Mouse (Mus musculus) bone marrow, adult 2 months (tissue): ENCODE data around the gene Zbtb12. TPM values are rescaled to one million over a fixed set of nuclear protein-coding genes. Genes with fewer than 3 reads are reported as not detected.

Source experiments
- H3K27ac ChIP-seq: fragments of 200-500 bp; 2 replicates; pipeline ENCODE4 v1.5.1; 2012; ENCODE audit warnings: low read depth, mild to moderate bottlenecking, control low read depth, inconsistent platforms, low read length; ENCODE audit not compliant: control insufficient read depth, poor library complexity, insufficient read depth
- H3K4me1 ChIP-seq: fragments of 200-500 bp; 2 replicates; pipeline ENCODE4 v1.6.1; 2011; ENCODE audit warnings: low read length; ENCODE audit not compliant: control insufficient read depth, insufficient read depth
- H3K4me3 ChIP-seq: fragments of 200-500 bp; replicated peaks from 2 replicates; pipeline ENCODE3; 2011; ENCODE audit warnings: mild to moderate bottlenecking, low read depth, low read length, control low read depth; ENCODE audit not compliant: control insufficient read depth
- CTCF ChIP-seq: fragments of 200-500 bp; IDR thresholded peaks from 2 replicates; pipeline ENCODE4 v1.5.1; 2011; ENCODE audit warnings: low read length, control low read depth; ENCODE audit not compliant: control insufficient read depth, insufficient read depth
- POLR2A ChIP-seq: fragments of 200-500 bp; IDR thresholded peaks from 2 replicates; pipeline ENCODE4 v1.6.1; 2011; ENCODE audit warnings: low read depth, mild to moderate bottlenecking, control low read depth, low read length, borderline replicate concordance; ENCODE audit not compliant: control insufficient read depth
- WGBS: fragments of 180-500 bp; shearing (Covaris S2); methylation state at CpG from one replicate; pipeline ENCODE4 v1.1.7; 2018; 5-methylcytosine and 5-hydroxymethylcytosine counted together
- polyA plus RNA-seq: library from polyadenylated mRNA; stranded (reverse); fragments of >200 nt; gene quantifications from 2 replicates; pipeline ENCODE4 v1.2.4, GENCODE M21; 2011; ENCODE audit warnings: low replicate concordance; ENCODE audit not compliant: missing spikeins, insufficient read depth, insufficient read length

The Zbtb12 gene
- polyA plus RNA-seq, 1 experiment = 5.7 TPM

DNA sequence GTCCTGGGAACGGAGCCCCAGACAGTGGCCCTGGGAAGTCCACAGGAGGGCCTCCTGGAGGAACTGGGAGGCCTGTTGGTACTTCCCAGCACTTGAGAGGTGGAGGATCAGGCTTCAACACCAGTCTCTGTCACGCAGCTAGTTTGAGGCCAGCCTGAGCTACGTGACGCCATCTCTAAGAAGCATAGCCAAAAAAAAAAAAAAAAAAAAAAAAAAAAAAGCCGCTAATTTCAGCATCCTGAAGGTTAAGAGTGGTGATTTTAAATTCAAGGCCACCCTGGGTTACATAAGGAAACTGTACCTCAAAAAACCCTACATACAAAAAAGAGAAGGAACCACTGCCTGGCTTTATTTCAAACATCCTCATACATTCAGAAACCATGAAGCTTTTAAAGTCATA, 45.0 kb downstream of the Zbtb12 start:
- TF ChIP-seq CTCF (no peak), POLR2A (no peak)
- Histone ChIP-seq H3K27ac (no peak overlapping the region), H3K4me3 (no peak overlapping the region), H3K4me1 (no peaks in the 10 kb centered on the region; the same call in 1 of the 2 replicates)
- 32% methylated on average over 5 of the region's 5 CpGs for WGBS

DNA sequence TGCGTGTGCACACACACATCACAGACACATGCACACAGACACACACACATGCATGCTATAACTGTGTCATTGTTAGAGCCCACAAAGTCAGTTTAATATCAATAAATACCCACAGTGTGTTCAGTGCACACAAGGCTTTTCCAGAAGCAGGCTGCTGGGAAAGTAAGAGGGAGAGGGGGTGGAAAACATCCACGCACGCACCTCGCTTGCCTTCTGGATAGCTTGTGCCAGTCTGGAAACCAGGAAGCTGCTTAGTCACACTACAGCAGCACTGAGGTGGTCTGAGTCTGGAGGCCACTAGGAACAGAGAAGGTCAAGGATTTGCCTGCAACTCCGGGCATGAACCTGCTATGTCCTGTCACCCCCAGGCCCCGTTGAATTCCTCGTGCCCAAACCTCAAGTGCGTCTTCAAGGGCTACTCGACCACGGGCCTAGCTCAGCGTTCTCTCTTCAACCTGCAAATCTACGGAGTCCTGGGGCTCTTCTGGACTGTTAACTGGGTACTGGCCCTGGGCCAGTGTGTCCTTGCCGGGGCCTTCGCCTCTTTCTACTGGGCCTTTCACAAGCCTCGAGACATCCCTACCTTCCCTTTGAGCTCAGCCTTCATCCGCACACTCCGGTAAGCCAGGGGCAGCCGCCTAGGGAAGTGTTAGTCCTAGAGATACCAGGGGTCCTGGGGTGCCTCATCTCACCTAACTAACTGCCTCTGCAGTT, 48.2 kb downstream of the Zbtb12 start:
- Histone ChIP-seq H3K4me3 (no peak overlapping the region), H3K27ac (no peak overlapping the region), H3K4me1 (no peaks in the 10 kb centered on the region; the same call in 1 of the 2 replicates)
- WGBS = 89% methylated on average over 18 of the region's 18 CpGs
- TF ChIP-seq POLR2A (no peak), CTCF (no peak)

DNA sequence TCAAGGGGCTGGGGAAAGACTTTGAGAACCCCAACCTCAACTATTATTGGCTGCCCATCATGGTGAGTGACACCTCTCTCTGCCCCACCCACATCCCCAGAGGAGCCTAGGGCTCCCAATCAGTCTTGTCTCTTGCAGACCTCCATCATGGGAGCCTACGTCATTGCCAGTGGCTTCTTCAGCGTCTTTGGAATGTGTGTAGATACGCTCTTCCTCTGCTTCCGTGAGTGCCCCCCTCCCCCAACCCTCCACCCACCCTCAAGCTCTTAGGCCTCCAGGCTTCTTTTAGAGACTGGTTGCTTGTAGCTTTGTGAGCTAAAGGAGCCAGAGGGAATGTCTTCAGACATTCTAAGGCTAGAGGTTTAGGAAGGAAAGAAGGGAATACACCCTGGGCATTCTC, 49.6 kb downstream of the Zbtb12 start:
- 85% methylated on average over 4 of the region's 4 CpGs for WGBS
- TF ChIP-seq POLR2A (no peak), CTCF (no peak)
- no peaks in the 10 kb centered on the region; the same call in 1 of the 2 replicates for H3K4me1 ChIP-seq
- no peak overlapping the region for H3K27ac ChIP-seq
- no peak overlapping the region for H3K4me3 ChIP-seq

DNA sequence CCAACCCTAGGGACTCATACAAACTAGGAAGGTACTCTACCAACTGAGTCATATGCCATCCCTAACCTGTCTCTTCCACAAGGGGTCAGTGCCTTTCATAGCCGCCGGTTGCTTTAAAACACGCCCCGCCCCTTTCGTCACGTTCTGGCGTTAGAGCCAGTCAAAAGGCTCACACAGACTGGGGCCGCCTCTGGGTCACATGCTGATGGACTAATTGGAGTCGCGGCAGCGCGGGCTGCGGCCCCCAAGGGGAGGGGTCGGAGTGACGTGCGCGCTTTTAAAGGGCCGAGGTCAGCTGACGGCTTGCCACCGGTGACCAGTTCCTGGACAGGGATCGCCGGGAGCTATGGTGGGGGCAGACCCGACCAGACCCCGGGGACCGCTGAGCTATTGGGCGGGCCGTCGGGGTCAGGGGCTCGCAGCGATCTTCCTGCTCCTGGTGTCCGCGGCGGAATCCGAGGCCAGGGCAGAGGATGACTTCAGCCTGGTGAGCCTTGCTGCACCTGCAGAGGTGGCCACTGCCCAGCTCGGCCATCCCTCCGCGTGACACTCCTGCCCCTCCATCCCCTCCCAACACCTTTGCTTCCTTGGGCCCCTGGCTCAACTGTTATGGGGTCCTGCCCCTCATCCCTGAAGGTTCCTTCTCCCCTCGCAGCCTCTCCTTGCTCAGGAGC, 51.9 kb downstream of the Zbtb12 start, which contains the start of gene Neu1:
TSS of gene Neu1 (plus strand) at position 193 of the 674 bp plus-strand sequence.
- TF ChIP-seq POLR2A (peak; percentile 87), CTCF (peak; percentile 65)
- Histone ChIP-seq H3K4me3 (peak within 1 kb of the TSS; percentile 89), H3K4me1 (peaks cover 7% of the 10 kb centered on the region; the same call in 1 of the 2 replicates), H3K27ac (peak within 1 kb of the TSS; percentile 57)
- WGBS = under 1% methylated on average over 38 of the region's 38 CpGs

DNA sequence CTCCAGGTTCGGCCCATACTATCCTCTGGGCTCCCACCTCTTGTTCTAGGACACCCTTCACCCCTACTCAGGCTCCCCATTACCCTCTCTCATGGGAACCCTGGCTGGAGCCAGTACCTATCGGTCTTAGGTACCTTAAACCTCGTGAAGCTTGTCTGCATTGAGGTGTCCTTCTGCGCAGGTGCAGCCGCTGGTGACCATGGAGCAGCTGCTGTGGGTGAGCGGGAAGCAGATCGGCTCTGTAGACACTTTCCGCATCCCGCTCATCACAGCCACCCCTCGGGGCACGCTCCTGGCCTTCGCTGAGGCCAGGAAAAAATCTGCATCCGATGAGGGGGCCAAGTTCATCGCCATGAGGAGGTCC, 52.4 kb downstream of the Zbtb12 start:
- WGBS = 5% methylated on average over 14 of the region's 14 CpGs
- Histone ChIP-seq H3K4me1 (peaks cover 7% of the 10 kb centered on the region; the same call in 1 of the 2 replicates), H3K27ac (peak overlapping the region; percentile 57), H3K4me3 (peak overlapping the region; percentile 89)
- no peak for TF ChIP-seq POLR2A
- TF ChIP-seq CTCF = no peak

DNA sequence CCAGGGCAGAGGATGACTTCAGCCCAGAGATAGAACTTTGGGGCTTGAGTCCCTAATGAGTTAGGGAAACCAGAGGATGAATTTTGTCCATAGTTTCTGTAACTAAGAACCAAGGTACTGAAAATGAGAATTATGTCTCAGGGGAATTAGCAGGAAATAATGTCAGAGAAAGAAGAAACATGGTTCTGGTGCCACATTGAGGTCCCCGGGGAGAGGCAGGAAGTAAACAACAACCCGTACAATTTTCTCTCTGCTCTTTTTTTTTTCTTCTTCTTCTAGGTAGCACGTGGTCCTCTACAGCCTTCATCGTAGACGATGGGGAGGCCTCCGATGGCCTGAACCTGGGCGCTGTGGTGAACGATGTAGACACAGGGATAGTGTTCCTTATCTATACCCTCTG, 53.0 kb downstream of the Zbtb12 start:
- H3K4me1 ChIP-seq = peaks cover 8% of the 10 kb centered on the region; the same call in 1 of the 2 replicates
- peak overlapping the region; percentile 57 for H3K27ac ChIP-seq
- H3K4me3 ChIP-seq = peak overlapping the region; percentile 89
- TF ChIP-seq POLR2A (no peak), CTCF (no peak)
- 34% methylated on average over 8 of the region's 8 CpGs for WGBS

DNA sequence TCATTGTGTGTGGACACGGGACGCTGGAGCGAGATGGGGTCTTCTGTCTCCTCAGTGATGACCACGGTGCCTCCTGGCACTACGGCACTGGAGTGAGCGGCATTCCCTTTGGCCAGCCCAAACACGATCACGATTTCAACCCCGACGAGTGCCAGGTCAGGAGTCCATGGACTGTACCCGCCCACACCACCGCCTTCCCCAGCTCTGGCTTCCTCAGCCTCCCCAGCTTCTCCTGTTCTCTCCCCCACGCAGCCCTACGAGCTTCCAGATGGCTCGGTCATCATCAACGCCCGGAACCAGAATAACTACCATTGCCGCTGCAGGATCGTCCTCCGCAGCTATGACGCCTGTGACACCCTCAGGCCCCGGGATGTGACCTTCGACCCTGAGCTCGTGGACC, 54.7 kb downstream of the Zbtb12 start:
- TF ChIP-seq CTCF (no peak), POLR2A (0 out of 2 replicates have a peak, but pooled peaks have one; percentile 11)
- Histone ChIP-seq H3K4me3 (no peak overlapping the region), H3K4me1 (peaks cover 10% of the 10 kb centered on the region; the same call in 1 of the 2 replicates), H3K27ac (peak overlapping the region; percentile 83)
- WGBS = 79% methylated on average over 24 of the region's 24 CpGs

DNA sequence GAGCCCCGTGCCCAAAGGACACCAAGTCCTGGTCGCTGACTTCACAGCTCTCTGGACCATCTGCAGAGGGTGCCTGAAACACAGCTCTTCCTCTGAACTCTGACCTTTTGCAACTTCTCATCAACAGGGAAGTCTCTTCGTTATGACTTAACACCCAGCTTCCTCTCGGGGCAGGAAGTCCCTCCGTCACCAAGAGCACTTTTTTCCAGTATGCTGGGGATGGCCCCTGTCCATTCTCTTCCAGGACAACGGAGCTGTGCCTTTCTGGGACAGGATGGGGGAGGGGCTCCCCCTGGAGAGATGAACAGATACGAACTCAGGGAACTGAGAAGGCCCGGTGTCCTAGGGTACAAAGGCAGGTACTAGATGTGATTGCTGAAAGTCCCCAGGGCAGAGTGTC, 55.5 kb downstream of the Zbtb12 start:
- H3K4me1 ChIP-seq = peaks cover 11% of the 10 kb centered on the region; the same call in 1 of the 2 replicates
- no peak for TF ChIP-seq POLR2A
- no peak for TF ChIP-seq CTCF
- WGBS = 36% methylated on average over 8 of the region's 8 CpGs
- H3K4me3 ChIP-seq = peak overlapping the region; percentile 5
- H3K27ac ChIP-seq = peak overlapping the region; percentile 83
